12 mouse cellular contexts compared by ENCODE assay signal in genomic region chr11:97578286-97578685, GRCm38 (mm10). TPM values are rescaled to one million over a fixed set of nuclear protein-coding genes. Genes with fewer than 3 reads are reported as not detected.
DNase-seq lines count a peak whose midpoint lies in the region; ATAC-seq lines count a peak whose summit lies in the region.
"Had no signal": no experiment of that assay in that cellular context is flagged by ENCODE, and none has a peak within 500 bp of the region (broad histone marks: within the 10 kb centered on the region; RNA-seq: fewer than 3 reads in every experiment).

No protein-coding gene starts in this region.

- H3K27me3 ChIP-seq in forebrain, embryonic 12.5 days: peaks cover 23% of the 10 kb centered on the region
- H3K27me3 ChIP-seq in forebrain, embryonic 14.5 days (replicated peaks; ENCODE audit: control insufficient read depth, insufficient read depth, low read length): no peaks in the 10 kb centered on the region
- peaks cover 66% of the 10 kb centered on the region for H3K27me3 ChIP-seq in kidney, embryonic 15.5 days

- 52% methylated on average over 2 of the region's 2 CpGs for WGBS in forebrain, embryonic 12.5 days
- WGBS in forebrain, embryonic 14.5 days: 44% methylated on average over 2 of the region's 2 CpGs
- WGBS in kidney, embryonic 15.5 days: 38% methylated on average over 2 of the region's 2 CpGs

- H3K4me3 ChIP-seq in forebrain, embryonic 12.5 days (replicated peaks): no peak overlapping the region
- H3K4me3 ChIP-seq in forebrain, embryonic 14.5 days (ENCODE audit: low read depth, low read length): no peak overlapping the region
- no peak overlapping the region for H3K4me3 ChIP-seq in kidney, embryonic 15.5 days (replicated peaks)
- H3K4me3 ChIP-seq: heart, adult 2 months; left cerebral cortex, adult 2 months; liver, embryonic 13.5 days had no signal

- no peak for ATAC-seq in forebrain, embryonic 12.5 days (ENCODE audit: low FRiP score)
- no peak for ATAC-seq in forebrain, embryonic 14.5 days
- ATAC-seq in kidney, embryonic 15.5 days (replicated peaks; ENCODE audit: low FRiP score): no peak

- H3K27ac ChIP-seq in forebrain, embryonic 12.5 days: peak overlapping the region; percentile 63; the same call in 1 of the 2 replicates
- H3K27ac ChIP-seq in forebrain, embryonic 14.5 days (ENCODE audit: low read depth, low read length): no peak overlapping the region
- H3K27ac ChIP-seq in kidney, embryonic 15.5 days: peak overlapping the region; percentile 66; the same call in 1 of the 2 replicates
- H3K27ac ChIP-seq: heart, adult 2 months; left cerebral cortex, adult 2 months; liver, embryonic 13.5 days had no signal

- H3K9me3 ChIP-seq in forebrain, embryonic 12.5 days: no peaks in the 10 kb centered on the region
- H3K9me3 ChIP-seq in forebrain, embryonic 14.5 days (replicated peaks; ENCODE audit: control insufficient read depth, low read length): no peaks in the 10 kb centered on the region
- H3K9me3 ChIP-seq in kidney, embryonic 15.5 days (replicated peaks): no peaks in the 10 kb centered on the region
- H3K9me3 ChIP-seq: liver, embryonic 13.5 days had no signal

- DNase-seq in forebrain, embryonic 14.5 days (ENCODE audit: low spot score): no peak
- peak; percentile 58 for DNase-seq in cerebellum, adult 9-10 months
- peak; percentile 75 for DNase-seq in lung, postnatal 10 days
- no peak for DNase-seq in gastrocnemius, postnatal 14 days
- DNase-seq in gastrocnemius, postnatal 10 days: no peak
- no peak for DNase-seq in gastrocnemius, postnatal 25 days
- DNase-seq: heart, adult 2 months; liver, embryonic 13.5 days; right cerebral cortex, adult 18-20 months had no signal

- intact Hi-C loops in gastrocnemius, postnatal 14 days (cut with DNase I; ENCODE audit: low total_unique reads): loop anchor here (5.0 to 10.0 kb wide), 2 partner anchors 39 to 93 kb away; no protein-coding TSS in a partner anchor

- peaks cover 42% of the 10 kb centered on the region for H3K4me1 ChIP-seq in forebrain, embryonic 12.5 days
- peaks cover 20% of the 10 kb centered on the region for H3K4me1 ChIP-seq in forebrain, embryonic 14.5 days (ENCODE audit: control insufficient read depth, insufficient read depth, low read length)
- H3K4me1 ChIP-seq in kidney, embryonic 15.5 days: peaks cover 40% of the 10 kb centered on the region

- no peak overlapping the region for H3K4me2 ChIP-seq in forebrain, embryonic 12.5 days
- no peak overlapping the region for H3K4me2 ChIP-seq in forebrain, embryonic 14.5 days (ENCODE audit: low read length)
- no peak overlapping the region for H3K4me2 ChIP-seq in kidney, embryonic 15.5 days
- H3K4me2 ChIP-seq: liver, embryonic 13.5 days had no signal

- H3K9ac ChIP-seq in forebrain, embryonic 12.5 days: no peak overlapping the region
- H3K9ac ChIP-seq in forebrain, embryonic 14.5 days (ENCODE audit: low read length): no peak overlapping the region
- H3K9ac ChIP-seq in kidney, embryonic 15.5 days: no peak overlapping the region
- H3K9ac ChIP-seq: liver, embryonic 13.5 days had no signal

- no peaks in the 10 kb centered on the region for H3K36me3 ChIP-seq in forebrain, embryonic 12.5 days (replicated peaks)
- no peaks in the 10 kb centered on the region for H3K36me3 ChIP-seq in forebrain, embryonic 14.5 days (ENCODE audit: control insufficient read depth, insufficient read depth, low read length)
- no peaks in the 10 kb centered on the region for H3K36me3 ChIP-seq in kidney, embryonic 15.5 days
- H3K36me3 ChIP-seq: liver, embryonic 13.5 days had no signal

RNA-seq across cellular contexts. Expression of gene Srcin1, which starts 2.3 kb away (rescaled TPM):
- 5.2 and 5.7 TPM in 2 replicates for polyA plus RNA-seq in forebrain, embryonic 12.5 days (2016; fragmentation: Nextera tagmentation; extraction: Ambion mirVana)
- 5.6 and 6.4 TPM in 2 replicates for polyA plus RNA-seq in forebrain, embryonic 14.5 days (2014; fragmentation: Nextera tagmentation; extraction: Ambion mirVana)
- polyA plus RNA-seq in kidney, embryonic 15.5 days (2015; fragmentation: Nextera tagmentation; extraction: Ambion mirVana): 0.83 and 0.85 TPM in 2 replicates
- total RNA-seq in gastrocnemius, postnatal 14 days (2021): under 1 TPM; 0.51 to 0.64 TPM
- 1 to 10 TPM; 1.1 to 1.4 TPM for total RNA-seq in gastrocnemius, postnatal 10 days (2021)
- total RNA-seq in gastrocnemius, postnatal 25 days (2021): under 1 TPM; 0.43 to 0.49 TPM
- polyA plus RNA-seq: liver, embryonic 13.5 days had no signal

RNA-seq across cellular contexts. Expression of gene Epop, which starts 51.2 kb away (rescaled TPM):
- polyA plus RNA-seq in forebrain, embryonic 12.5 days (2016; fragmentation: Nextera tagmentation; extraction: Ambion mirVana): 10.0 and 11.9 TPM in 2 replicates
- polyA plus RNA-seq in forebrain, embryonic 14.5 days (2014; fragmentation: Nextera tagmentation; extraction: Ambion mirVana): 2.5 and 3.3 TPM in 2 replicates
- 4.3 and 5.1 TPM in 2 replicates for polyA plus RNA-seq in kidney, embryonic 15.5 days (2015; fragmentation: Nextera tagmentation; extraction: Ambion mirVana)
- total RNA-seq in gastrocnemius, postnatal 14 days (2021): 1 to 10 TPM in 1 of 2 experiments, under 1 TPM in 1; 0.60 to 1.3 TPM
- total RNA-seq in gastrocnemius, postnatal 10 days (2021): under 1 TPM; 0.59 to 0.68 TPM
- total RNA-seq in gastrocnemius, postnatal 25 days (2021): 1 to 10 TPM; 1.2 to 1.6 TPM

Comparison
In these comparisons a context has a peak if more than half of its experiments do, and no peak if none do; other contexts are left out.
1. DNase-seq: peak in cerebellum, adult 9-10 months (single experiment) and lung, postnatal 10 days (single experiment); none in forebrain, embryonic 14.5 days (single experiment), gastrocnemius, postnatal 14 days (single experiment), gastrocnemius, postnatal 10 days (single experiment) and gastrocnemius, postnatal 25 days (single experiment).